ENCODE assay signal across 15 mouse cellular contexts in the genomic region with DNA sequence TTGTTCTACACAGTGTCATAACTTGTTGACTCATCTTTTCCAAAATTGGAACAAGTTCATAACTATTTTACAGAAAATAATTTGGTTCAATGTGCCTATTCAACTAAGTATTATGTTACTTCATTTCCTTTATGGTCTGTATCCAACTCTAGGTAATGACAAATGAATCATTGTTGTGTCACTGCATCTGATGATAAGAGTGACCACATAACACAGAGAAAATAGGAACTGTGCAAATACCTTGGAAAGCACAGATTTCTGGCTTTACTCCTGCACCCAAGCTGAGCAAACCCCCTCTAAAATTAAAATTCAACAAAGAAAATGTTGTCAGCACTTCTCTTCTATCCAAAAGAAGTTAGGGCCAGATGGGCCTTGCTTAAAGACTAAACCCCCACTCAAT.
"Had no signal": no experiment of that assay in that cellular context is flagged by ENCODE, and none has a peak within 500 bp of the region (broad histone marks: within the 10 kb centered on the region; RNA-seq: fewer than 3 reads in every experiment).

No protein-coding gene starts in this region.

- H3K27me3 ChIP-seq: liver, embryonic 13.5 days; stomach, embryonic 15.5 days had no signal

- DNase-seq: kidney, postnatal 25 days; layer of hippocampus, postnatal 36 days; liver, embryonic 13.5 days; lung, adult 2 months; lung, postnatal 14 days; lung, postnatal 4 days; midbrain, embryonic 14.5 days; right cerebral cortex, adult 18-20 months; right cerebral cortex, postnatal 14 days; spleen, adult 18-20 months; thymus, postnatal 25 days had no signal

- H3K4me2 ChIP-seq: liver, embryonic 13.5 days; midbrain, embryonic 11.5 days; stomach, embryonic 15.5 days had no signal

- H3K9ac ChIP-seq: liver, embryonic 13.5 days; stomach, embryonic 15.5 days had no signal

- H3K36me3 ChIP-seq: liver, embryonic 13.5 days; stomach, embryonic 15.5 days had no signal

- H3K9me3 ChIP-seq: liver, embryonic 13.5 days; stomach, embryonic 15.5 days had no signal

- H3K4me3 ChIP-seq: left cerebral cortex, adult 2 months; liver, embryonic 13.5 days; stomach, embryonic 15.5 days had no signal

- H3K4me1 ChIP-seq: liver, embryonic 13.5 days; stomach, embryonic 15.5 days had no signal

- H3K27ac ChIP-seq: kidney, postnatal 0 days; left cerebral cortex, adult 2 months; liver, embryonic 13.5 days; stomach, embryonic 15.5 days had no signal
